Mouse (Mus musculus) liver, embryonic 15.5 days (tissue): ENCODE measurements around the gene Vgll1. TPM values are rescaled to one million over a fixed set of nuclear protein-coding genes. Genes with fewer than 3 reads are reported as not detected.

ENCODE experiments used
- ATAC-seq: fragments of 200-750 bp; cut with Nextera tagmentation; 2 replicates; pipeline ENCODE4 v1.8.0; 2017; ENCODE audit warnings: moderate number of reproducible peaks, mild to moderate bottlenecking, moderate library complexity; ENCODE audit not compliant: insufficient read depth
- H3K27ac ChIP-seq: fragments of 300-500 bp; sonication (generic); replicated peaks from 2 replicates; pipeline ENCODE4 v1.5.1; 2015; ENCODE audit warnings: mild to moderate bottlenecking, inconsistent platforms
- H3K27me3 ChIP-seq: fragments of 300-500 bp; sonication (generic); 2 replicates; pipeline ENCODE4 v1.6.1; 2015; ENCODE audit warnings: mild to moderate bottlenecking, inconsistent platforms
- H3K36me3 ChIP-seq: fragments of 300-500 bp; sonication (generic); replicated peaks from 2 replicates; pipeline ENCODE4 v1.6.1; 2015; ENCODE audit warnings: moderate library complexity, mild to moderate bottlenecking, inconsistent platforms
- H3K4me1 ChIP-seq: fragments of 300-500 bp; sonication (generic); replicated peaks from 2 replicates; pipeline ENCODE4 v1.6.1; 2015; ENCODE audit warnings: inconsistent platforms
- H3K4me2 ChIP-seq: fragments of 300-500 bp; sonication (generic); 2 replicates; pipeline ENCODE4 v1.6.1; 2015; ENCODE audit warnings: moderate library complexity, mild to moderate bottlenecking, inconsistent platforms
- H3K4me3 ChIP-seq: fragments of 300-500 bp; sonication (generic); replicated peaks from 2 replicates; pipeline ENCODE4 v1.5.1; 2015; ENCODE audit warnings: mild to moderate bottlenecking, inconsistent platforms
- H3K9ac ChIP-seq: fragments of 300-500 bp; sonication (generic); 2 replicates; pipeline ENCODE4 v1.6.1; 2015; ENCODE audit warnings: moderate library complexity, mild to moderate bottlenecking, inconsistent platforms
- H3K9me3 ChIP-seq: fragments of 300-500 bp; sonication (generic); replicated peaks from 2 replicates; pipeline ENCODE4 v1.6.1; 2016; ENCODE audit warnings: inconsistent platforms
- WGBS: fragments of 180-500 bp; shearing (Covaris S2); methylation state at CpG from one replicate; pipeline ENCODE4 v1.1.7; 2015; ENCODE audit warnings: mixed read lengths; ENCODE audit not compliant: insufficient replicate concordance; 5-methylcytosine and 5-hydroxymethylcytosine counted together
- polyA plus RNA-seq: library from polyadenylated mRNA; unstranded; fragments of >200 nt; fragmentation: Nextera tagmentation; extraction: Ambion mirVana; gene quantifications from 2 replicates; pipeline ENCODE4 v1.2.1, GENCODE M21; 2015

Gene Vgll1
- not detected in 2 replicates for polyA plus RNA-seq

DNA sequence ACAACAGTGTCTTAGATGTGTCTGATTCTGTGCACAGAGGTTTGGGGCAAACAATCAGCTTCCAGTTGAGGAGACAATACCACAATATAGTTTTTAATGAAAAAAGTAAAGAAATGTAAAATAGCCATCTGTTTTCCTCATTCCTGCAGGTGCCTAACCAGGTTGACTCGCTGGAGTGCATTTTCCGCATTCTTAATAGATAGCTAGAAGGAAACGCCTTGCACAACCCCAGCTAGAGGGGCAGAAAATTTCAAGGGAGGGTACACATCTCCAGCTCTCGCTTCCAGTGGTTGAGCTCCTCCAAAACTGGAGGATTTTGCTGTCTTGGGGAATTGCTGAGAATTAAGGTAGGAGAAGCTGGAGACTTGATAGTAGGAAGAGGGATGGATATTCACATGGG, at the start of gene Vgll1:
Vgll1 (plus strand) TSS at position 301 of the 400 bp plus-strand sequence.
- Histone ChIP-seq H3K36me3 (no peaks in the 10 kb centered on the region), H3K27ac (no peak within 1 kb of the TSS), H3K27me3 (no peaks in the 10 kb centered on the region), H3K4me1 (no peaks in the 10 kb centered on the region), H3K9ac (no peak within 1 kb of the TSS), H3K4me3 (no peak within 1 kb of the TSS), H3K4me2 (no peak within 1 kb of the TSS), H3K9me3 (no peaks in the 10 kb centered on the region)
- 61% methylated on average over 4 of the region's 4 CpGs for WGBS
- no peak for ATAC-seq

GRCm38 (mm10) chrX:57042774-57043173, 45.1 kb upstream of the Vgll1 start, which contains the start of gene Brs3:
Brs3 (plus strand) TSS chrX:57043074.
- H3K4me2 ChIP-seq, result no peak within 1 kb of the TSS
- WGBS, result 50% methylated on average over 5 of the region's 5 CpGs
- H3K36me3 ChIP-seq, result no peaks in the 10 kb centered on the region
- H3K4me3 ChIP-seq, result no peak within 1 kb of the TSS
- H3K4me1 ChIP-seq, result no peaks in the 10 kb centered on the region
- H3K9me3 ChIP-seq, result no peaks in the 10 kb centered on the region
- no peaks in the 10 kb centered on the region for H3K27me3 ChIP-seq
- H3K9ac ChIP-seq, result no peak within 1 kb of the TSS
- ATAC-seq, result no peak
- H3K27ac ChIP-seq, result no peak within 1 kb of the TSS

GRCm38 (mm10) chrX:57043869-57044268, 44.0 kb upstream of the Vgll1 start:
- ATAC-seq, result no peak
- Histone ChIP-seq H3K4me3 (no peak overlapping the region), H3K9me3 (no peaks in the 10 kb centered on the region), H3K27me3 (no peaks in the 10 kb centered on the region), H3K36me3 (no peaks in the 10 kb centered on the region), H3K27ac (no peak overlapping the region), H3K4me2 (no peak overlapping the region), H3K4me1 (no peaks in the 10 kb centered on the region), H3K9ac (no peak overlapping the region)
- WGBS, result 64% methylated on average over 6 of the region's 6 CpGs

DNA sequence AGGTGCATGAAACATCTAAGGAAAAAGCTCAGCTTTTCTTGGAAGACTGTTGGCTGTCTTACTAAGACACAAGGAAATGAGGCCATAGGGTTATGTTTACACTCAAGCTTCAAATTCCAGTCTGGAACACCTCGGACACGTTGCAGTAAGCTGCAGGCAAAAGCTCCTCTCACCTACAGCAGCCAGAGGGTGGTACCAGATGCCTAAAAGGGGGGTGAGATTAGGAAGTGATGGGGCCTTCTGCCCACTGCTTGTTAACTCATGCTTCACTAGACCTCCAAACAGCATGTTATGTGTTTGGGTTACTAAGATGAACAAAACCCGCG, 35.1 kb upstream of the Vgll1 start:
- WGBS, result 18% methylated on average over 4 of the region's 4 CpGs
- peak overlapping the region; percentile 75 for H3K4me3 ChIP-seq
- H3K9me3 ChIP-seq, result no peaks in the 10 kb centered on the region
- H3K4me1 ChIP-seq, result peaks cover 4% of the 10 kb centered on the region; the same call in 1 of the 2 replicates
- H3K27me3 ChIP-seq, result no peaks in the 10 kb centered on the region
- ATAC-seq, result peak; percentile 9; the same call in 1 of the 2 replicates
- H3K27ac ChIP-seq, result 0 out of 2 replicates have a peak overlapping the region, but pooled peaks have one; percentile 85
- H3K4me2 ChIP-seq, result peak overlapping the region; percentile 73
- peaks cover 10% of the 10 kb centered on the region for H3K36me3 ChIP-seq
- H3K9ac ChIP-seq, result 0 out of 2 replicates have a peak overlapping the region, but pooled peaks have one; percentile 18

DNA sequence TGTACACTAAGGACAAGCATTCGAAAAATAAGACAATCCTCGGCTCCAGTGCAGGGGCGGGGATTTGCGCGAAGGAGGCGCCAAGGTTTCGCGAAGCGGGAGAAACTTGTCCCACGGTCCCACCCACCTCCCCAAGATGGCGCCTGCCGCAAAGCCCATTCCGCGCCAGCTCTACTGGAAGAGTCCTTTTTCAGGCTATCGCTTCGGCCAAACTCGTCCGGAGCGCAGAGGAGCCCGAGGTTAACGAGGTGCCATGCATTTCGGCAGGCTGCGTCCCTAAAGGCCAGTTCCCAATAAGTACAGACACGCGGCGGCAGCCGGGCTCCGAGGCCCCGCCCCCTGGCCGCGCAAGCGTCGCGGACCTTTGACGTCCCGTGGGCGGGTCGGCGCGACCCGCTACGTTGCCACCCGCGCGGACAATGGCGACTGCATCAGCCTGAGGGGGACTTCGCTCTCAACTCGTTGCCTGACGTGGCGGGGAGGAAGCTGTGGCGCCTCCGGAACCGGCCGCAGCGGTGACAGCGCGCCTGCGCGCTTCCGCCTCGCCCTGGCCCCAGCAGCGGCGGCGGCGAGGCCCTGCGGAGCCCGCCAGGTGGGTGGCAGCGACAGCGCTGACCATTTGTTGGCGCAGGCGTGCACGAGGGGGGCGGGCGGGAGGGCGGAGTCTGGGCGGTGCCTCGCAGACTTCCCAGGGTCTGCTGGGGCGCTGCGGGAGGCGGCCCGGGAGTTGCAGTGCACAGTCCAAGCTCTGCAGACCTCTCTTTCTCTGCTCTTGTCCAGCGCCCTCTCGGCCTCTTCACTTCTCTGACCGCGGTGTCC, 34.5 kb upstream of the Vgll1 start, which contains the start of gene Htatsf1:
Htatsf1 (plus strand) TSS at position 410 of the 819 bp plus-strand sequence.
- Histone ChIP-seq H3K4me3 (peak within 1 kb of the TSS; percentile 75), H3K27me3 (no peaks in the 10 kb centered on the region), H3K9me3 (no peaks in the 10 kb centered on the region), H3K4me2 (peak within 1 kb of the TSS; percentile 73), H3K36me3 (peaks cover 10% of the 10 kb centered on the region), H3K4me1 (peaks cover 4% of the 10 kb centered on the region; the same call in 1 of the 2 replicates), H3K27ac (peak within 1 kb of the TSS; percentile 85), H3K9ac (peak within 1 kb of the TSS; percentile 63)
- ATAC-seq, result peak; percentile 96
- WGBS, result 15% methylated on average over 85 of the region's 85 CpGs

GRCm38 (mm10) chrX:57053993-57054385, 33.9 kb upstream of the Vgll1 start:
- Histone ChIP-seq H3K9ac (peak overlapping the region; percentile 61), H3K4me1 (peaks cover 4% of the 10 kb centered on the region; the same call in 1 of the 2 replicates), H3K27ac (0 out of 2 replicates have a peak overlapping the region, but pooled peaks have one; percentile 85), H3K27me3 (no peaks in the 10 kb centered on the region), H3K9me3 (no peaks in the 10 kb centered on the region), H3K36me3 (peaks cover 10% of the 10 kb centered on the region), H3K4me3 (peak overlapping the region; percentile 75), H3K4me2 (peak overlapping the region; percentile 73)
- WGBS, result 19% methylated on average over 11 of the region's 11 CpGs
- peak; percentile 8 for ATAC-seq

- Histone ChIP-seq H3K4me2 (no peak overlapping the region), H3K9ac (no peak overlapping the region), H3K27ac (no peak overlapping the region), H3K36me3 (no peaks in the 10 kb centered on the region), H3K4me3 (no peak overlapping the region), H3K27me3 (no peaks in the 10 kb centered on the region), H3K9me3 (no peaks in the 10 kb centered on the region), H3K4me1 (no peaks in the 10 kb centered on the region)
- no peak for ATAC-seq
- WGBS, result 55% methylated on average over 5 of the region's 5 CpGs
These were observed 6.4 kb upstream of the Vgll1 start for GRCm38 (mm10) chrX:57081496-57081895.

- Histone ChIP-seq H3K4me1 (no peaks in the 10 kb centered on the region), H3K27me3 (no peaks in the 10 kb centered on the region), H3K27ac (no peak overlapping the region), H3K9me3 (no peaks in the 10 kb centered on the region), H3K9ac (no peak overlapping the region), H3K4me3 (no peak overlapping the region), H3K36me3 (no peaks in the 10 kb centered on the region), H3K4me2 (no peak overlapping the region)
- WGBS, result 55% methylated on average over 1 of the region's 1 CpGs
- no peak for ATAC-seq
These were observed 15.5 kb downstream of the Vgll1 start for GRCm38 (mm10) chrX:57103415-57103814.

GRCm38 (mm10) chrX:57106956-57107355, 19.1 kb downstream of the Vgll1 start:
- H3K9me3 ChIP-seq, result no peaks in the 10 kb centered on the region
- H3K4me3 ChIP-seq, result no peak overlapping the region
- H3K4me1 ChIP-seq, result no peaks in the 10 kb centered on the region
- no peaks in the 10 kb centered on the region for H3K36me3 ChIP-seq
- no peak for ATAC-seq
- H3K27me3 ChIP-seq, result no peaks in the 10 kb centered on the region
- 73% methylated on average over 3 of the region's 3 CpGs for WGBS
- no peak overlapping the region for H3K27ac ChIP-seq
- H3K9ac ChIP-seq, result no peak overlapping the region
- H3K4me2 ChIP-seq, result no peak overlapping the region

GRCm38 (mm10) chrX:57118143-57118542, 30.2 kb downstream of the Vgll1 start:
- WGBS, result 57% methylated on average over 8 of the region's 8 CpGs
- Histone ChIP-seq H3K9ac (no peak overlapping the region), H3K4me2 (no peak overlapping the region), H3K4me1 (no peaks in the 10 kb centered on the region), H3K27me3 (no peaks in the 10 kb centered on the region), H3K36me3 (no peaks in the 10 kb centered on the region), H3K4me3 (no peak overlapping the region), H3K9me3 (no peaks in the 10 kb centered on the region), H3K27ac (no peak overlapping the region)
- ATAC-seq, result no peak

- no peaks in the 10 kb centered on the region for H3K9me3 ChIP-seq
- H3K4me2 ChIP-seq, result no peak overlapping the region
- H3K9ac ChIP-seq, result no peak overlapping the region
- no peak overlapping the region for H3K4me3 ChIP-seq
- WGBS, result 76% methylated on average over 1 of the region's 1 CpGs
- no peaks in the 10 kb centered on the region for H3K4me1 ChIP-seq
- H3K36me3 ChIP-seq, result no peaks in the 10 kb centered on the region
- no peaks in the 10 kb centered on the region for H3K27me3 ChIP-seq
- no peak for ATAC-seq
- no peak overlapping the region for H3K27ac ChIP-seq
These were observed 32.9 kb downstream of the Vgll1 start for GRCm38 (mm10) chrX:57120768-57121167.
